Mouse (Mus musculus) liver, postnatal 0 days (tissue): ENCODE data around the gene Zfp827.

Experiments used
- CTCF ChIP-seq: sonication (generic); IDR thresholded peaks from 2 replicates; pipeline ENCODE4 v1.5.1; 2016; ENCODE audit warnings: antibody characterized with exemption, low read depth
- EP300 ChIP-seq: IDR thresholded peaks from 2 replicates; pipeline ENCODE4 v1.6.1; 2016; ENCODE audit warnings: antibody characterized with exemption, low read depth, mild to moderate bottlenecking

- TF ChIP-seq EP300 (no peak), CTCF (no peak)
Observed at GRCm38 (mm10) chr8:79081333-79081732, 53.1 kb downstream of the Zfp827 start.
